Mouse (Mus musculus): ENCODE measurements at regions not wholly inside any gene's neighbourhood (a gene's known extent, or its start where the extent isn't known, plus 50 kb on each side); places are given as distances from the start of the nearest gene placed in this dataset.
A peak's percentile ranks its signal among the peaks of the same experiment; 100 is the strongest.

- no peak for DNase-seq
Measured at GRCm38 (mm10) chr8:6227901-6228300, 1122.8 kb upstream of the Slc10a2 start.

DNA sequence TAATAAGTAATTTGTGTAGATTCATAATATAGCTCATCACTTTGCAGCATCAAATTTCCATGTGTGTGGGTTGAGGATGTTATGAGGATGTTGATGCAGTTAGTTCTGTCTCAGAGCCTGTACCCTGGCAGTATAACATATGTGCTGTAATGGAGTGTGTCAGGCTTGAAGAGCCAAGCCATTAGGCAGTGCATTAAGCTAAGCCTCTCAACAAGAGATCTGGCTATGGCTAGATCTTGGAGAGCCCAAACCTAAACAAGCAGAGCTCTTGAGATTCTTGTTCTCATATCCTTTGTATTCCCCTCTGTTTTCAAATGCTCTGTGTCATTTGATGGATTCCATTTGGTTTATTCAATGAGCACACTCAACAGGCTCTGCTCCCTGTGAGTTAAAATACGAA is 1120.0 kb upstream of the Slc10a2 start:
- no peak for DNase-seq

GRCm38 (mm10) chr8:6207617-6208349 is 1102.6 kb upstream of the Slc10a2 start:
- DNase-seq: no peak

DNA sequence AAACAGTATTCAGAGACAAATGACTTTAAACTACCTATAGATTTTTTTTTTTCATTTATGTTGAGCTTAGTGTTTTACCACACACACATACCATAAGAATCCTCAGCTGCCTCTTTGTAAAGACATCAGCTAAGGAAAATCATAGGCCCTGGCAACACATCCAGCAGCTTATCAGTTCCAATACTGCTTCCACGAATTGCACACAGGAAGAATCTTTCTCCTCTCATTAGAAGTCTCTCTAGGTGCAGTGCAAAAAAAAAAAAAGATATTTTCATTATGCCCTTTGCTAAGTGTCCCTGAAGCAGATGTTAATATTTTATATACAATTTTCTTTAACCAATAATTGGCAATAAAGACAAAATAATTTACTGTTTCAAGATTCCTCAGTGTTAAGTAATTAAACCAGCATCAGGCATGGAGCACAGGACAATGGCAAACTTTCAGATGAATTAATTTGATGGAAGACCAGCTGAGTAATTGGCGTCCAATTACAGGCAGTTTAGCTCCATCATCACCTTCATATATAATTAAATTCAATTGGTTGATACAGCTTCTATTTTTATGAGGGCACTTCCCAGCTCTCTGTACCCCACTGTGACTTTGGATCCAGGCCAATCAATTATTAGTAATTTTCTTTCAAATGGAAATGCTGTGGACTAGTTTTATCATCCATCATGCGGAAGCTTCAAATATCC is 1099.0 kb upstream of the Slc10a2 start:
- no peak for DNase-seq

GRCm38 (mm10) chr8:6191431-6191830 is 1086.3 kb upstream of the Slc10a2 start:
- DNase-seq: no peak

DNA sequence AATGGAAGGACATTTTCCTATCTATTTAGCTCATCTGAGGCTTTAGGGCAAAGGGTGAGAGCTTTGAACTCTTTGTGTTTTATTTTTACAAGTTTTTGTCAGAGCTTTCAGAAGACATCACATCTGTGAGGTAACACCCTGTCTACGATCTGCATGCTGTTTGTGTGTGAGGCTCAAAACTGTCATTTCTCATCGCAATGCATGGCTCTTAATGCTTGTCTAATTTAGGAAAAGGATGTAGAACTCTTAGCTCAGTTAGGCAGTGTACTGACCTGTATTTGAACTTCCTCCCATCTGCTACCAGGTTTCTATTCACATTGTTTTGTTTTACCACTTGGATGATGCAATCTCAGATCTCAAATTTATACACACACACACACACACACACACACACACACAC is 1083.3 kb upstream of the Slc10a2 start:
- DNase-seq: no peak

DNA sequence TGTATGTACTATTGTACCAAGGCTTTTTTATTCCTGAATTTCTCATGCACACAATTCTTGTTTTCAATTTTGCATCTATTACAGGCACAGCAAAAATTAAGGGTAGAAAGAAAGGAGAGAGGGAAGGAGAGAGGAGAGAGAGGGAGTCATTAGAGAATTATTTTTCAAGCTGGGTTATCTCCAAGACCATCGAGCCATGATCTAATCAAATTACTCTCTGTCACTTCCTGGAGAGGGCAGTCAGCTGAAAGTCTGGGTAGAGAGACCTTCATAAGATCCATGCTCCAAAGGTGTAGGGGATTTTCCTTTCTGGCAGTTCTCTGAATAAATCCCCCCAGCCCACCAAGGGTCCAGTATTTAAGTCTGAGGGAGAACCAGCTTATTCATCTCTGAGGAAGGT is 1081.4 kb upstream of the Slc10a2 start:
- no peak for DNase-seq

- no peak for DNase-seq
Measured at GRCm38 (mm10) chr8:6179602-6180001, 1074.5 kb upstream of the Slc10a2 start.

DNA sequence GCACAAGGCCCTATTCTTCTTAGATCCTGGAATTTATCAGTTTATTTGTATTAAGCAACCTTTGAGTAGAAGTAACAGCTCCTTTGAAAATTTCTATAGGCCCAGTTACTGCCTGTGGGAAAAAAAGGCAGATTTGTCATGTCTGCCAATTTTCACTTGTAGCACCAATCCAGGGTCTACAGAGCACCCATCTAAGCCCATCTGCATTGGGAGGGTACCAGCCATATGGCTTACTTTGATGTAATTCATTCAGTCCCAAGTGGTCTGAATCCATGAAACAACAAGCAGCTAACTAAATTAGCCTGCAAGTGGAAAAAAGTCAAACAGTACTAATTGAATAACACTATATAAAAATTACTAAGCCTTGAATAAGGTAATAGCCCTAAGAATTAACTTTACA is 1061.3 kb upstream of the Slc10a2 start:
- no peak for DNase-seq

DNA sequence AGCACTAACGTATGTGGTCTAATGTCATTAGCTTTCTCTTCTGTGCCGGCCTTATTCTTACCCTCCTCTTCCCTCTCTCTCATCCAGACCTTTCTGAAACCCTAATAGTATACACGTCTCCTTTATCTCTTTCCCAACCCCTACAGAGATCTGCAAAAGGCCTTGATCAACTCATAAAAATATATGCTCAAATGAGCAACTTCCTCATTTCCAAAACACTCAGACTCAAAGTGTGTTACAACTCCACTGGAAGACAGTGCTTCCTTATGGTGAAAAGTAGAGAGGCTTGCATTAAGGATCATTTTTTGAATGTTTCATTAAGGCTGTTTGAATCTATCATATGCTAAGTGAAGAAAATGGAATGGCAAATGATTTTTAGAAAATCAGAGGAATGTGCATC is 1060.1 kb upstream of the Slc10a2 start:
- no peak for DNase-seq

- DNase-seq: no peak
Measured at GRCm38 (mm10) chr8:6164758-6165157, 1059.6 kb upstream of the Slc10a2 start.

- no peak for DNase-seq
Measured at GRCm38 (mm10) chr8:6144588-6144987, 1039.4 kb upstream of the Slc10a2 start.

DNA sequence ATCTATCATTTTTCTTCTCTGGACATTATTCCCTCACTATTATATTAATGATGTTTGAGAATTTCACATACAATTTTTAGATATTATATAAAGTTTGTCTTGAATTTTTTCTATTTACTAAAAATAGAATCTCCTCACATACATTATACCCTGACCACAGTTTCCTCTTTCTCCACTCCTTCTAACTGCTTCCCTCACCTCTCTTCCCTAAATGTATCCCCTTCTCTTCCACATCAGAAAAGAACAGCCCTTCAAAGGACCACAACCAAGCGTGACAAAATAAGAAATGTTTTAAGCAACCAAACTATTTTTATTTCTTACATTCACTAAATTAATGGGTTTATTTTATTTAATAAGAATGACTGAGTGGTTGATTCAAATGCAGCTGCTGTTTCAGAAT is 1034.9 kb upstream of the Slc10a2 start:
- DNase-seq: no peak

DNA sequence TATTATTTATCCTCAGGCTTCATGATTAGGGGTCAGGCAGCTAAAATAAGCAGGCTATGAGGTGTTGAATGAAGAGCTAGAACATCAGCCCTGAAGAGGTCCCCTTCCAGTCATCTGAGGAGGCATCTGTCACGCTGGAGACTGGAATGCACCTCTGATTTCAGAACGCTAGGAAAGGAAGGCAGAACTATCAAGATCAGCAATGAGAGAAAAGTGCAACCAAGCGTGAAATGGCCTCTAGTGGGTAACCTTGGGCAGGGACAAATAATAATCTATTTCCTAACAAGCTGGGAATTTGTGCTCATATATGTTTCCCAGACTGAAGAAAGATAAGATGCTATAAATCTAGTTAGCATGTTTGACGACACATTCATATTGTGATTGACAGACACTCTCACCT is 1034.0 kb upstream of the Slc10a2 start:
- DNase-seq: no peak

DNA sequence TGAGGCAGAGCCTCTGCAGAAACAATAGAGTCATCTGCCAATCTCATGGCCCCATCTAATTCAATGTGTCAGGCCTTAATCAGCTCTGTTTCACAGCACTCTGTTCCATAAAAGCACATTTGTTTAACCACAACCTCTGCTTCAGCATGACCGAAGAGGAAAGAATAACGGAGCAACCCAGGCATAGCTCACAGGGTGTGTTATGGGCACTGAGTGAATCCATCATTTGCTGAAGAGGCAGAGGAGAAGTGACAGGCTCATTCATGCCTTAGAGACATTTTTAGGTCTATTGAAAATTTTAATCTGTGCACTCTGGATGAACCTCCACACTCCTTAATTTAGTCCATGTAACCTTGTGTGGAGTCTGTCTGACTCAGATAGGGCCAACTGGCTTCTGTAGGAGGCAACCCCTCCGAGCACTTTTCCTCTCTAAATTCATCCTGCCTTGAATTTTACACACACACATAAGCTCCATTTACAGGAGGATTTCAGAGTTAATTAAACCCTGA is 1027.1 kb upstream of the Slc10a2 start:
- no peak for DNase-seq

- DNase-seq: no peak
Measured at GRCm38 (mm10) chr8:6125265-6125664, 1020.1 kb upstream of the Slc10a2 start.

- DNase-seq: no peak
Measured at GRCm38 (mm10) chr8:6119506-6119905, 1014.4 kb upstream of the Slc10a2 start.

GRCm38 (mm10) chr8:6111351-6111750 is 1006.2 kb upstream of the Slc10a2 start:
- DNase-seq: no peak

DNA sequence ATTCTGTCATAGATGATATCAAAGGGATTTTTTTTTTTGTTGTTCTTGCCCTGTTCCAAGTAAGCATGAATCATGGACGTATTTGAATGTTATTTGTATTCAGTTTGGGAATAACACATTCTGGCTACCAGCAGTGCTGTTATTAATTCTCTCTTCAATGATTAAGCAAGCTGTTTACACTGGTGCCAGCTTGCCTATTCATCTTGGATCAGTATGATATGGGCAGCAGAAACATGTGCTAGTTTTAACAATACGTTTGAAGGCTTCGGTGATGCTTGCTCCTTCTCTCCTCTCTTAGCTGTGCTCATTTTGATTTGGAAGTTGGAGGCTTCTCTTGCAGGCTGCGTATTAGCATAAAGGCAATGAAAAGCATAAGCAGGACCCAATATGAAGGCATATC is 984.9 kb upstream of the Slc10a2 start:
- no peak for DNase-seq

GRCm38 (mm10) chr8:6043939-6044577 is 938.9 kb upstream of the Slc10a2 start:
- peak; percentile 12 to 41 for DNase-seq

DNA sequence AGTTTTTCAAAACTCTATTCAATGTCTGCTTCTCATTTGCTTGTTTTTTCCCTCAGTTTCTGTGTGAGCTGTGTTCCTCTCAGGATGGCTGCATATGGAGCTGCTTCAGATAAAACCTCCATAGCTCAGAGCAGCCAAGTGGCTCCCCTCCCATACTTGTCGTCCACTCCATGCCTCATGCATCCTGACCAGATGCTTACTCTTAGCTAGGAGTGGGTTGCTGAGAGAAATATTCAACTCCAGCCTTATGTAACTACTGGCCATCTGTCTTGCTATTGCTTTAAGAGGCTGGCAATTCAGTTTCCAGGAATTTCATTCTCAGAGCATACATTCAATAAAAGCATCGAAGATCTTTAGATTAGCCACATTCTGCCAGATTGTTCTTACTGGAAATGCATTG is 907.1 kb upstream of the Slc10a2 start:
- no peak for DNase-seq

DNA sequence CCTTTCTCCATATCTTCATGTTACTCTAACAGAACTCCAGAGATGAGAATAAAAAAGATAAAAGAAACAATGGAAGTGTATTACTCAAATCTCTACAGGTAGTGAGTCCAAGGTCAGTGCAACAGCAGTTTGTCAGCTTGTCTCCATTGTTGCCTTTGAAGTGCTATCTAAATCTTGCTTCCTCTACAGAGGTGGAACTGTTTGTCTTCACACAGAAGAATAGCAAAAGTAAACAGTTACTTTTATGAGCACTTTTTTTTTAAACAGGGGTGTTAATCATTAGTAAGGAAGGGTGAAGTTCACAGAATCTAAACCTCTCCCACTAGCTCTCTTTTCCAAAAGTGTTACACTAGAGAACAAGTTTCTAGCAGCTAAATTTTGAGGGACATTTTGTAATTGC is 906.0 kb upstream of the Slc10a2 start:
- no peak for DNase-seq

- DNase-seq: no peak
Measured at GRCm38 (mm10) chr8:6010712-6011111, 905.6 kb upstream of the Slc10a2 start.

DNA sequence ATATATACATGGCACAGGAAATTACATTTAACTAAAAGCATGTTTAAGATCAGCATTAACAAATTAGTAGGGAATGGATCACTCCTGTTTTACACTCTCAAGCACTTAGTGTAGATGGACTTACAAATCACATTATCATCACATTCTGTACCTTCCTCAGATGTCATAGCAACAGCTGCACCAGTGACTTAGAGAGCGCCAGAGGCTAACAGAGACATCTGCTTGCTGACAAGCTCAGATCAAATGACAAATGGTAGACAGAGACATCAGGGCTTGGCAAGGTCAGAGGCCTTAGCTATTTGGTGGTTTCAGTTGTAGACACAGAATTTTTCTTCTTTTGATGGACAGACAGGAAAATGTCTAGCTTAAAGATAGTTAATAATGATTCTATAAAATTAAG is 897.5 kb upstream of the Slc10a2 start:
- DNase-seq: no peak
